Mouse (Mus musculus) leukemia stem cell, adult 10-12 weeks (primary cell): ENCODE measurements around the gene Plac1. TPM values are rescaled to one million over a fixed set of nuclear protein-coding genes. Genes with fewer than 3 reads are reported as not detected.

Source experiments
- polyA plus RNA-seq: library from polyadenylated mRNA; stranded (reverse); fragments of >175 nt; gene quantifications from 2 replicates; pipeline ENCODE4 v1.2.3, GENCODE M21; 2012; ENCODE audit warnings: low replicate concordance

The Plac1 gene
- polyA plus RNA-seq, result not detected in 2 replicates

DNA sequence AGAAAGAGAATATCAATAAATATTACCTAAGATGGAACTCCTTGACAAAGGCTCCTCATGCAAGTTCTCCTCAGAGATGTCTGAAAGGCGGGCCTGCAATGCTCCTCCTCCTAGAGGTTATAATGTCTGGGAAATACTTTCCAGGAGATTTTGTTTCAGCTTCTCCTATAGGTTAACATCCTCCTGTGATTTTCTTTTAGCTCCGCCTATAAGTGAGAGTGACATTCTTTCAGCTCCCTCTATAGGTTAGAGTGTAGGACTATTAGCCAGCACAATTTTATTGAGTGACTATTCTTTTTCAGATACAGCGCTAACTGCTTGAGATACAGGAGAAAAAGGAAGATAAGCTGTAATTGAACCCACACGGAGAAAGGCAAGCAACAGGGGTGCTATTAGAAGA is at the start of gene Plac1:
Gene Plac1, minus strand, starts transcription at position 101 of the 400 bp plus-strand sequence.

DNA sequence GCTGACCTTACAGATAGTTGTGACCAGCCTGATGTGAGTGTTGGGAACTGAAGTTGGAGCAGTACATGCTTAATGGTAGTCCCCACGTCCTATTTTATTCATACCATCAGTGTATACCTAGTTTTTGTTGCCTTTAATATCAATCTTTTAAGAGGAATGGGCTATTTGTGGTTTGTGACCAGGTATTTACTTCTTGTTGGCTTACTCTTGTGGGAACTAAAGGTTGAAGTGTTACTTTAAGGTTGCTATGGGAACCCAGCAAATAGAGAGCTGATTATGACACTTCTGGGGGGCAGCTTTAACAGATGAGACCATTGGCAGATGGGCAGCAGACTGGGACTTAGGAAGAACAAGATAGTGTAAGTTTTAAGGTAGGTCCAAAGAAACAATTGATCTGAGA is 33.2 kb upstream of the Plac1 start, which contains the start of gene Fam122c:
Gene Fam122c, plus strand, starts transcription at position 301 of the 400 bp plus-strand sequence.

DNA sequence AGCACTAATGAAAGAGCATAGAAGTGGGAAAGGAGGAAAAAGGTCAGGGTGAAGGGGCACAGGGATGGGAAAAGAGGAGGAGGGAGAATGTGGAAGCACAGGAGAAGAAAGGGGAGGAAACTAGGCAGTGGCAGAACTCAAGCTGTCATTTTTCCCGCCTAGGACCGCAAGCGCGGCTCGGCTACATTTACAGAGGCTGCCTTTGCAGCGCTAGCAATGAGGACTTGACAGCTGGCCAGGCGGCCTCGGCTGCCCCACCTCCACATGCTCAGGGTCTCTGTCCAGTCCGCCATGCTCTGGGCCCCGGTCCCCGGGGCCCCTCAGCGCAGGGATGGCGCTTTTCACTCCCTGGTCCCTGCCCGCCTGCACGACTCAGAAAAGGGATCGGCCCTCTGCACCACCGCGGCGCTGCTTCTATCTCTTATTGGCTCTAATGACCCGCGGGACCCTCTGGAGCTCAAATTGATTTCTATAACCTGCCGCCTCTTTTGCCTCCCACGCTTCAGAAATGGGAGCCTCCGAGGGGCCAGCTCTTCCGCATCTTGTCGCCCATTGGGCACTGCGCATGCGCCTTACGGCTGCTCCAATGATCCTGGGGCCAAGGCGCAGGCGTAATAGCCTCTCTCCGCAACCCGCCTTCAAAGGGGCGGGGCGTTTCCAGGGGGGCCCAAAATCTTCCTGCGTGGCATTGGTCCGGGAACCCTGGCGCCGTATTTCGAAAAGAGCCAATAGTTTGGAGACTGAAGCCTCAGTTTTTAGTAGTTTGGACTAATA is 29.6 kb upstream of the Plac1 start, which contains the start of gene Fam122b:
Gene Fam122b, minus strand, starts transcription at position 517 of the 774 bp plus-strand sequence.

Other genes starting within 250 kb of the Plac1 start
- gene Fam122b, start 29.7 kb upstream of the Plac1 start, polyA plus RNA-seq, result 1.8 and 9.7 TPM in 2 replicates
- not detected in 2 replicates for gene Fam122c, start 33.3 kb upstream of the Plac1 start, polyA plus RNA-seq
- gene Mospd1, start 130.4 kb upstream of the Plac1 start, polyA plus RNA-seq, result 0.25 TPM in 1 of 2 replicates, not detected in the other
- gene Etd, start 194.8 kb upstream of the Plac1 start, polyA plus RNA-seq, result not detected in 2 replicates